Mouse (Mus musculus) Patski (cell line): ENCODE results near the gene Hap1. TPM values are rescaled to one million over a fixed set of nuclear protein-coding genes. Genes with fewer than 3 reads are reported as not detected.
"Not testable (repeated sequence)": the region's sequence is repeated elsewhere in the genome, so short reads cannot be mapped to it uniquely, and the experiment has no call there.

Experiments used
- ATAC-seq: fragments of 100-300 bp; one replicate; pipeline ENCODE4 v1.8.0; 2021
- CTCF ChIA-PET: fragments of 350-600 bp; sonication (Branson Sonifier 250); formaldehyde crosslinking; loops from one replicate; lab custom pipeline; 2022; ENCODE audit warnings: inconsistent platforms; lab: Charles Lee
- POLR2A ChIA-PET: fragments of 350-600 bp; sonication (Branson Sonifier 250); formaldehyde crosslinking; loops from one replicate; lab custom pipeline; 2022; ENCODE audit warnings: antibody characterized with exemption, inconsistent platforms; lab: Charles Lee
- DNase-seq: peaks from one replicate; pipeline ENCODE4 v3.0.0-alpha.2; 2011; ENCODE audit warnings: low read depth, low spot score
- H3K27me3 ChIP-seq: fragments of 371-371 bp; one replicate; pipeline ENCODE4 v1.5.1; 2021
- CTCF ChIP-seq: fragments of 100-300 bp; IDR thresholded peaks from one replicate; pipeline ENCODE4 v1.5.1; 2021
- in situ Hi-C: fragments of 300-500 bp; cut with MboI; formaldehyde crosslinking; loops from 3 replicates; pipeline ENCODE4 v1.11.1; 2018; ENCODE audit warnings: low pct_unique_long_range_greater_than_20kb, mixed read lengths
- polyA plus RNA-seq: library from polyadenylated mRNA; unstranded; gene quantifications from one replicate; pipeline ENCODE4 v1.2.3, GENCODE M21; 2021

Hap1 gene
- polyA plus RNA-seq, 1 experiment from 2014 or later: 23.9 TPM

- ChIA-PET POLR2A (no interaction called here), CTCF (interaction anchor here (1.1 kb wide), 1 partner anchor 16 kb away, joined by 3 read pairs; no protein-coding TSS in a partner anchor)
- H3K27me3 ChIP-seq: no peaks in the 10 kb centered on the region
- ATAC-seq (no peak), DNase-seq (no peak)
- in situ Hi-C loops: no loop called here
- no peak for TF ChIP-seq CTCF
Observed at GRCm38 (mm10) chr11:100377989-100378388, 22.1 kb upstream of the Hap1 start.

GRCm38 (mm10) chr11:100376746-100377389 is 20.9 kb upstream of the Hap1 start:
- TF ChIP-seq CTCF: no peak
- no peaks in the 10 kb centered on the region for H3K27me3 ChIP-seq
- POLR2A ChIA-PET: no interaction called here
- ATAC-seq (no peak), DNase-seq (no peak)
- CTCF ChIA-PET: interaction anchor here (1.1 kb wide), 1 partner anchor 15 kb away, joined by 3 read pairs; no protein-coding TSS in a partner anchor
- in situ Hi-C loops: no loop called here

- DNase-seq (no peak), ATAC-seq (no peak)
- CTCF ChIA-PET: no interaction called here
- in situ Hi-C loops: no loop called here
- H3K27me3 ChIP-seq: no peaks in the 10 kb centered on the region
- POLR2A ChIA-PET: no interaction called here
- no peak for TF ChIP-seq CTCF
Observed at GRCm38 (mm10) chr11:100376005-100376404, 20.1 kb upstream of the Hap1 start.

- POLR2A ChIA-PET: no interaction called here
- no peak for TF ChIP-seq CTCF
- H3K27me3 ChIP-seq: no peaks in the 10 kb centered on the region
- in situ Hi-C loops: no loop called here
- CTCF ChIA-PET: no interaction called here
- ATAC-seq (no peak), DNase-seq (no peak)
Observed at GRCm38 (mm10) chr11:100375127-100375526, 19.2 kb upstream of the Hap1 start.

GRCm38 (mm10) chr11:100371981-100372558 is 16.1 kb upstream of the Hap1 start:
- POLR2A ChIA-PET: no interaction called here
- no peak for ATAC-seq
- TF ChIP-seq CTCF: no peak
- CTCF ChIA-PET: no interaction called here
- DNase-seq: no peak
- in situ Hi-C loops: no loop called here
- H3K27me3 ChIP-seq: no peaks in the 10 kb centered on the region

GRCm38 (mm10) chr11:100369822-100370221 is 13.9 kb upstream of the Hap1 start:
- TF ChIP-seq CTCF: no peak
- DNase-seq (no peak), ATAC-seq (no peak)
- in situ Hi-C loops: loop anchor here (10.0 kb wide), 1 partner anchor 185 kb away; no protein-coding TSS in a partner anchor
- H3K27me3 ChIP-seq: no peaks in the 10 kb centered on the region
- ChIA-PET POLR2A (no interaction called here), CTCF (interaction anchor here (0.8 kb wide), 1 partner anchor 15 kb away, joined by 4 read pairs; no protein-coding TSS in a partner anchor)

- in situ Hi-C loops: loop anchor here (10.0 kb wide), 1 partner anchor 186 kb away; no protein-coding TSS in a partner anchor
- CTCF ChIA-PET: interaction anchor here (0.9 kb wide), 1 partner anchor 28 kb away, joined by 3 read pairs; no protein-coding TSS in a partner anchor
- ATAC-seq (no peak), DNase-seq (no peak)
- POLR2A ChIA-PET: interaction anchor here (0.7 to 1.6 kb wide), 2 partner anchors 28 to 198 kb away, joined by 4 read pairs; partner anchors contain the start of gene Jup
- H3K27me3 ChIP-seq: no peaks in the 10 kb centered on the region
- no peak for TF ChIP-seq CTCF
Observed at GRCm38 (mm10) chr11:100369145-100369544, 13.2 kb upstream of the Hap1 start.

GRCm38 (mm10) chr11:100362979-100363562 is 7.1 kb upstream of the Hap1 start:
- CTCF ChIA-PET: interaction anchor here (1.3 to 2.7 kb wide), 2 partner anchors 32 to 45 kb away, joined by 6 to 14 read pairs; partner anchors contain the start of gene Jup
- H3K27me3 ChIP-seq: peaks cover 5% of the 10 kb centered on the region
- peak; percentile 51 for ATAC-seq
- peak; percentile 82 for TF ChIP-seq CTCF
- POLR2A ChIA-PET: no interaction called here
- in situ Hi-C loops: loop anchor here (5.0 to 10.0 kb wide), 2 partner anchors 44 to 192 kb away; no protein-coding TSS in a partner anchor
- DNase-seq: no peak

GRCm38 (mm10) chr11:100362209-100362978 is 6.5 kb upstream of the Hap1 start:
- in situ Hi-C loops: loop anchor here (5.0 to 10.0 kb wide), 2 partner anchors 45 to 192 kb away; no protein-coding TSS in a partner anchor
- DNase-seq: no peak
- peaks cover 5% of the 10 kb centered on the region for H3K27me3 ChIP-seq
- peak; percentile 90 for TF ChIP-seq CTCF
- ChIA-PET CTCF (interaction anchor here (0.8 to 1.3 kb wide), 2 partner anchors 15 to 45 kb away, joined by 3 to 13 read pairs; no protein-coding TSS in a partner anchor), POLR2A (no interaction called here)
- ATAC-seq: no peak

- H3K27me3 ChIP-seq, DNase-seq, ATAC-seq, POLR2A ChIA-PET: not testable (repeated sequence)
- CTCF ChIA-PET: interaction anchor here (4.2 kb wide), 1 partner anchor 47 kb away, joined by 11 read pairs; no protein-coding TSS in a partner anchor
- in situ Hi-C loops: loop anchor here (5.0 to 10.0 kb wide), 2 partner anchors 46 to 194 kb away; no protein-coding TSS in a partner anchor
Observed at GRCm38 (mm10) chr11:100361059-100361458, 5.1 kb upstream of the Hap1 start.
